Mouse (Mus musculus): ENCODE results near the gene Acod1.

- TF ChIP-seq CTCF (IDR thresholded peaks at IDR 0.05; ENCODE audit: borderline replicate concordance, insufficient read depth, low read depth, low read length) (no peak), POLR2A (IDR thresholded peaks at IDR 0.05; ENCODE audit: borderline replicate concordance, insufficient read depth, low read length) (no peak)
Measured at GRCm38 (mm10) chr14:103079209-103079977, 32.6 kb downstream of the Acod1 start.

Measured in cerebellum, adult 2 months (tissue).